Mouse (Mus musculus) lung, adult 2 months (tissue): ENCODE measurements around the gene Lpcat3.

Source experiments
- CTCF ChIP-seq: fragments of 200-500 bp; IDR thresholded peaks from 2 replicates; pipeline ENCODE4 v1.5.1; 2011; ENCODE audit warnings: mild to moderate bottlenecking, low read length, control low read depth; ENCODE audit not compliant: insufficient read depth
- POLR2A ChIP-seq: fragments of 200-500 bp; IDR thresholded peaks from 2 replicates; pipeline ENCODE4 v1.6.1; 2011; ENCODE audit warnings: low read depth, mild to moderate bottlenecking, control low read depth, low read length, borderline replicate concordance; ENCODE audit errors: extremely low read depth

- no peak for TF ChIP-seq CTCF
- TF ChIP-seq POLR2A: no peak
These were observed 39.4 kb downstream of the Lpcat3 start for GRCm38 (mm10) chr6:124702102-124702783.
